Mouse (Mus musculus): ENCODE results near the gene Gm10037. TPM values are rescaled to one million over a fixed set of nuclear protein-coding genes. Genes with fewer than 3 reads are reported as not detected.
"Not testable (repeated sequence)": the region's sequence is repeated elsewhere in the genome, so short reads cannot be mapped to it uniquely, and the experiment has no call there.

The Gm10037 gene
- polyA plus RNA-seq, 1 experiment from 2014 or later: 5.2 TPM

GRCm38 (mm10) chr13:67844853-67845194 is 13.9 kb downstream of the Gm10037 start:
- whole genome bisulfite sequencing: 13% methylated on average over 8 of the region's 8 CpGs
- H3K9ac ChIP-seq (replicated peaks): peak overlapping the region; percentile 45
- H3K4me1 ChIP-seq: peaks cover 5% of the 10 kb centered on the region; the same call in 1 of the 2 replicates
- peak overlapping the region; percentile 42 for H3K4me3 ChIP-seq
- no peaks in the 10 kb centered on the region for H3K36me3 ChIP-seq
- peak; percentile 78 for ATAC-seq (replicated peaks)
- H3K27me3 ChIP-seq: no peaks in the 10 kb centered on the region
- no peak overlapping the region for H3K27ac ChIP-seq (replicated peaks)
- H3K4me2 ChIP-seq (replicated peaks): peak overlapping the region; percentile 47
- H3K9me3 ChIP-seq: no peaks in the 10 kb centered on the region

DNA sequence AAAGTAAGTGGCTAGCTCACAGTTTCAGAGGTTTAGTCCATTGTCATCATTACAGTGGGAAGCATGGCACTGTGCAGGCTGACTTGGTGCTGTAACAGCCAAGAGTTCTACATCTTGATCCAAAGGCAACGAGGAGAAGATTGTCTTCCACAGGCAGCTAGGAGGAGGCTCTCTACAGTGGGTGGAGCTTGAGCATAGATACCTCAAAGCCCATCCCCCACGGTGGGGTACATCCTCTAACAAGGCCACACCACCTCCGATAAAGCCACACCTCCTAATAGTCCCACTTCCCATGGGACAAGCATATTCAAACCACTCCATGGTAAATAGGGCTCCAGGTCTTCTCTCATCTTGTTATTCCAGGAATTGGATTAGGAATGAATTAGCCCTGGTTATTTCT is 19.5 kb downstream of the Gm10037 start:
- Histone ChIP-seq H3K4me2 (replicated peaks) (no peak overlapping the region), H3K9me3 (no peaks in the 10 kb centered on the region), H3K4me3 (no peak overlapping the region), H3K27ac (replicated peaks) (no peak overlapping the region), H3K36me3 (no peaks in the 10 kb centered on the region), H3K9ac (replicated peaks) (no peak overlapping the region), H3K27me3 (no peaks in the 10 kb centered on the region), H3K4me1 (no peaks in the 10 kb centered on the region)
- whole genome bisulfite sequencing: 85% methylated on average over 3 of the region's 3 CpGs
- ATAC-seq (replicated peaks): no peak

GRCm38 (mm10) chr13:67853130-67853529 is 22.2 kb downstream of the Gm10037 start:
- Histone ChIP-seq H3K36me3 (no peaks in the 10 kb centered on the region), H3K9ac (replicated peaks) (no peak overlapping the region), H3K9me3 (no peaks in the 10 kb centered on the region), H3K4me1 (no peaks in the 10 kb centered on the region), H3K4me2 (replicated peaks) (no peak overlapping the region), H3K27me3 (no peaks in the 10 kb centered on the region), H3K27ac (replicated peaks) (no peak overlapping the region), H3K4me3 (no peak overlapping the region)
- 88% methylated on average over 6 of the region's 6 CpGs for WGBS
- no peak for ATAC-seq (replicated peaks)

- Histone ChIP-seq H3K9me3 (no peaks in the 10 kb centered on the region), H3K27me3 (no peaks in the 10 kb centered on the region), H3K9ac (replicated peaks) (no peak overlapping the region), H3K4me3 (no peak overlapping the region), H3K4me1 (no peaks in the 10 kb centered on the region), H3K27ac (replicated peaks) (no peak overlapping the region), H3K36me3 (no peaks in the 10 kb centered on the region), H3K4me2 (replicated peaks) (no peak overlapping the region)
- ATAC-seq (replicated peaks): no peak
- WGBS: 87% methylated on average over 2 of the region's 2 CpGs
Measured at GRCm38 (mm10) chr13:67853983-67854382, 23.1 kb downstream of the Gm10037 start.

DNA sequence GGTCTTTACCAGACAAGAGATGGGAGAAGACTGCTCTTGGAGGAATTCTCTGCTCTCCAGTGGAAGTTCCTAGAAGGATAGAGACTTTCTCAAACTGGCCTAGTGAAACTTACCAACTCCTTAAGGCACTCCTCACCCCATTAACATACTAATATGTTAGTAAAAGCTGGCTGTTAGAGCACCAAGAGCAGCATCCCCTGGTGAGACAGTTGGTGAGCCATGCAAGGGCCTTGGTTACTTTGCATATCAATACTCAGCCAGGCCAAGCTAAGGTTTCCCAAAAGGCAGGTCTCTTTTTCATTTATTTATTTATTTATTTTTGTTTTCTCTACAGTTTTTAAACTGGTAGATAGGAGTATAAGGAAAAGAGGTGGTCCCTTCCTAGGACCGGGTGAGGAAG is 26.4 kb downstream of the Gm10037 start:
- no peak overlapping the region for H3K4me3 ChIP-seq
- no peak for ATAC-seq (replicated peaks)
- no peak overlapping the region for H3K9ac ChIP-seq (replicated peaks)
- H3K36me3 ChIP-seq: no peaks in the 10 kb centered on the region
- no peak overlapping the region for H3K4me2 ChIP-seq (replicated peaks)
- WGBS: 16% methylated on average over 1 of the region's 1 CpGs
- no peaks in the 10 kb centered on the region for H3K9me3 ChIP-seq
- no peaks in the 10 kb centered on the region for H3K27me3 ChIP-seq
- no peak overlapping the region for H3K27ac ChIP-seq (replicated peaks)
- H3K4me1 ChIP-seq: no peaks in the 10 kb centered on the region

DNA sequence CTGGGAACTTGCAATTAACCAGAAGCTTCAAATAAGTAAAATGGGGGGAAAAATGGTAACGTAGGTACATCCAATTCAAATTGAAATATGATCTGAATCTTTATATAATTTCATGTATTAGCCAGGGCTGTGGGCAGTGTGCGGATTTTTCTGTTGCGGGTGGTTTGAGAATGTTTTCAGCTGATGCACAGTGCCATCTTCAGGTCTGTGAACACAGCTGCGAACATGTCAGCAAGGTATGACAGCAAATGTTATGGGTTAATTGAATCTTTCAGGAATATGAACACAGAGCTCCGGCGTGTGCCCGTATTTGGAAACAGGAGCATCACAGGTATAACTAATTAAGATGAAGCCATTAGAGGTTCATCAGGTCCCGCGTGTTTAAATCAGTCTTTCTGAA is 31.6 kb downstream of the Gm10037 start:
- 90% methylated on average over 9 of the region's 9 CpGs for WGBS
- Histone ChIP-seq H3K4me2 (replicated peaks) (no peak overlapping the region), H3K36me3 (no peaks in the 10 kb centered on the region), H3K27me3 (no peaks in the 10 kb centered on the region), H3K9me3 (no peaks in the 10 kb centered on the region), H3K27ac (replicated peaks) (no peak overlapping the region), H3K4me3 (no peak overlapping the region), H3K9ac (replicated peaks) (no peak overlapping the region), H3K4me1 (no peaks in the 10 kb centered on the region)
- ATAC-seq (replicated peaks): no peak

DNA sequence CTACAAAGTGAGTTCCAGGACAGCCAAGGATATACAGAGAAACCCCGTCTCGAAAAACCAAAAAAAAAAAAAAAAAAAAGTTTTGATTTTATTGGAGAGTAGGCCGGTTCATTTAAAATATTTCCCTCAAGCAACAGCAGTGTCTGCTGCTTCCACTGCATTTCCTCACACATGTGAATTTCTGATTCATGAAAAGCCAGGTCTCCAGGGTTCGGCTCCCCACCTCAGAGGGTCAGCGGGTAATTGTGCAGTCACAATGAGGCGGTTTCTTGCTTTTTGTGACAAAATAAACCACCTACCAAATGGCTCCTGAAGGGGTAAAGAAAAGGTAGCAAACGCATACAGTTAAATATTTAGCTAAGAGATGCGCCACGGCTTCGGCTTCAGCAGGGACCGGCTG is 32.1 kb downstream of the Gm10037 start, which contains the start of gene BC048507:
Gene BC048507, plus strand, starts transcription at position 301 of the 400 bp plus-strand sequence.
- H3K36me3 ChIP-seq: no peaks in the 10 kb centered on the region
- H3K4me2 ChIP-seq (replicated peaks): no peak within 1 kb of the TSS
- 91% methylated on average over 11 of the region's 11 CpGs for WGBS
- H3K27me3 ChIP-seq: no peaks in the 10 kb centered on the region
- no peaks in the 10 kb centered on the region for H3K4me1 ChIP-seq
- H3K27ac ChIP-seq (replicated peaks): no peak within 1 kb of the TSS
- no peaks in the 10 kb centered on the region for H3K9me3 ChIP-seq
- ATAC-seq (replicated peaks): no peak
- H3K9ac ChIP-seq (replicated peaks): no peak within 1 kb of the TSS
- no peak within 1 kb of the TSS for H3K4me3 ChIP-seq

DNA sequence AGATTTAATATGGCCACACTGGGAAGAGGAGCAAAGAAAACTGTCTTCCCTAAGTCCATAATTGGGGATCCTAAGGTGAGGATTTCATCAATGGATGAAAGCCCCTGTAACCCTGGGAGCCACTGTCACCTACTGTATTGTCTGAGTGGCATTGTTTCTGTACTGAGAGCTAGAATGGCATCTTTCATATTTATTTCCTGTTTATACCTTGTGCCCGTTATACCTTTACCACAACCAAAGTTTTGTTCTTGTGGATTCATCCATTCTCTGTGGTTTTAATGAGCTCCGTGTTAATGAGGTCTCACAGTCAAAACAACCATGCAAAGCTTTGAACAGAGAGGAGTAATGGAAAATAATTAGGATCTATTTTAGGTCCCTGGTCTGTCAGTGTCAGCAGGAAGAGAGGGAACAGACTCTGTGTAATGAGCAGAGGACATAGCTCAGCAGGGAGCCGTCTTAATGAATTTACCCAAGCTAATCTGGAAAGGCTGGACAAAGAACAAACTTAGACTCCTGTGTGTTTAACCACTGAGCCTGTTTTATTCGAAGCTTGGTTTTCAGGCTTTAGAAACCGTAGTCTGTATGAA is 34.0 kb downstream of the Gm10037 start:
- Histone ChIP-seq H3K27me3 (no peaks in the 10 kb centered on the region), H3K4me1 (no peaks in the 10 kb centered on the region), H3K4me3 (no peak overlapping the region), H3K4me2 (replicated peaks) (no peak overlapping the region), H3K36me3 (no peaks in the 10 kb centered on the region), H3K9ac (replicated peaks) (no peak overlapping the region), H3K27ac (replicated peaks) (no peak overlapping the region), H3K9me3 (no peaks in the 10 kb centered on the region)
- ATAC-seq (replicated peaks): peak; percentile 86
- WGBS: 5% methylated on average over 5 of the region's 5 CpGs

DNA sequence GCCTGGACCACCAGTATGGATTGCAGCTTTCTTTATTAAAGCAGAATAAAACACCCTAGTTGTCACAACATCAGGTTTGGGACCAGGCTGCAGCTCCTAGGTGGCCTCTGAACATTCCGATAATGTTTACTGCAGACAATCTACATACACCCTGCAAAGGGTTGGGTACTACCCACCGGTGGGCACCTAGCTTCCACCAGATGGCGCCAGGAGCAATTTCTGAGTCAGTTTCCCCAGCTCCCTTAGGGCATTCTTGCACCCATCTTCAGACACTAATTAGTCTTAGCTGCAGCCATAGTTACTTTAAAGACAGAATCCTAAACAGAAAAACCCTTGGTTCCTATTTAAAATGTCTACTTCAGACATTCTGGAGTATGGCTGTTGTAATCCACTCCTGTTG is 37.0 kb downstream of the Gm10037 start:
- Histone ChIP-seq H3K4me2 (replicated peaks) (no peak overlapping the region), H3K9me3 (no peaks in the 10 kb centered on the region), H3K27ac (replicated peaks) (no peak overlapping the region), H3K27me3 (no peaks in the 10 kb centered on the region), H3K36me3 (no peaks in the 10 kb centered on the region), H3K9ac (replicated peaks) (no peak overlapping the region), H3K4me3 (no peak overlapping the region), H3K4me1 (no peaks in the 10 kb centered on the region)
- ATAC-seq (replicated peaks): no peak
- 37% methylated on average over 3 of the region's 3 CpGs for WGBS

GRCm38 (mm10) chr13:67876049-67876698 is 45.3 kb downstream of the Gm10037 start:
- 32% methylated on average over 8 of the region's 12 CpGs for WGBS

DNA sequence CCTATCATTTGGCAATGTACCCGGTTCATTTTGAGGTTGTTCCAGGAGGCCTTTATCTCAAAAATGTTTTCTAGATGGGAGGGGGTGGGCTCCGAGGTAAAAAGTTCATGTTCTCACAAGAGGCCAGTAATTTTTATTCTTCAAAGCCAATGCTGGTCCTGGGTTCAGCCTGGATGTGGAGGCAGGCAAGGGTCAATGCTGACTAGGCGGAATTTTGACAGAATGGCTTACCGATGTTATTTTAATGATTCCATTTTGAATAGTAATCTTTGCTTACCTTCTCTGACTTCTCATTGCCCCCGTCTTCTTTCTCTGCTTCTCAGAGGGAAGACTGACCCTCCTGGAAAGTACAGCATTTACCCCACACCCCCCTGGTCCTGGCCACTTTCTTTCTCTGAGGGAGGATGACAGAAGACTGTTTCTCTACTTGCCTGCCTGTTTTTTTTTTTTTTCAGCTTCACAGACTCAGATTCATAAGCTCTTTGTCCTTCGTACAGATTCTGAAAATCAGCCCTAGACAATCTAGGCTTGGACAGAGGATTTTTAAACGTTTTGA is 45.9 kb downstream of the Gm10037 start:
- 67% methylated on average over 7 of the region's 7 CpGs for WGBS
- ATAC-seq (replicated peaks): no peak
- H3K4me2 ChIP-seq (replicated peaks): no peak overlapping the region
- no peak overlapping the region for H3K4me3 ChIP-seq
- H3K36me3 ChIP-seq: no peaks in the 10 kb centered on the region
- no peaks in the 10 kb centered on the region for H3K4me1 ChIP-seq
- H3K9me3 ChIP-seq: no peaks in the 10 kb centered on the region
- H3K9ac ChIP-seq (replicated peaks): no peak overlapping the region
- H3K27me3 ChIP-seq: no peaks in the 10 kb centered on the region
- no peak overlapping the region for H3K27ac ChIP-seq (replicated peaks)

More at GRCm38 (mm10) chr13:67876049-67876698, 45.3 kb downstream of the Gm10037 start:
- H3K36me3 ChIP-seq; H3K4me1 ChIP-seq; H3K9ac ChIP-seq (replicated peaks); H3K27me3 ChIP-seq; ATAC-seq (replicated peaks); H3K9me3 ChIP-seq; H3K4me3 ChIP-seq; H3K27ac ChIP-seq (replicated peaks): not testable (repeated sequence)
- H3K4me2 ChIP-seq (replicated peaks): 0 out of 2 replicates have a peak overlapping the region, but pooled peaks have one; percentile 20

GRCm38 (mm10) chr13:67883966-67884365 is 53.1 kb downstream of the Gm10037 start:
- H3K27me3 ChIP-seq: no peaks in the 10 kb centered on the region
- H3K27ac ChIP-seq (replicated peaks): no peak overlapping the region
- 91% methylated on average over 8 of the region's 8 CpGs for WGBS
- no peak overlapping the region for H3K9ac ChIP-seq (replicated peaks)
- no peaks in the 10 kb centered on the region for H3K4me1 ChIP-seq
- H3K4me3 ChIP-seq: no peak overlapping the region
- H3K36me3 ChIP-seq: no peaks in the 10 kb centered on the region
- no peaks in the 10 kb centered on the region for H3K9me3 ChIP-seq
- ATAC-seq (replicated peaks): no peak
- H3K4me2 ChIP-seq (replicated peaks): no peak overlapping the region

Measured in forebrain, embryonic 15.5 days (tissue).